Mouse (Mus musculus): ENCODE results near the gene Lix1. TPM values are rescaled to one million over a fixed set of nuclear protein-coding genes. Genes with fewer than 3 reads are reported as not detected.

Lix1 gene
- polyA plus RNA-seq, 2 experiments = 0.14 to 0.16 TPM

DNA sequence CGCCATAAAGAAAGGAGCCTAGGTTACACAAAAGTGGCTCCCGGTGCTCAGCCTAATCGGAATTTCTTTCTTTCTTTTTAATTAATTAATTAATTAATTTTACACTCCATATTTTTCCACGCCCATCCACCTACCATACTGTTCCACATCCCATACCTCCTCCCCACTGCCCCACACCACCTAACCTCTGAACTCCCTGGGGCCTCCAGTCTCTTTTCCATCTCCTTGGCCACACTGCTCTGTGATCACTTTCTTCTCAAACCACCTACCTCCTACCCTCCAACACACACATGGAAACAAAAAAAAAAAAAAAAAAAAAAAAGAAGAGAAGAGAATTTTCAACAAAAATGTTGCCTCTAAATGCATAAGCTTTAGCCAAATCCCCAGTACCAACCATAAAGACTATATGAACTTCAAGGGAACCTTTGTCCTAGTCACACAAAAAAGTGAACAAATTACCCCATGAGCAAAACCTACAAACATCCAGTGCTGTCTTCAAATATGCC is 22.9 kb downstream of the Lix1 start:
- no peak for TF ChIP-seq EP300 (IDR thresholded peaks at IDR 0.05; ENCODE audit: low read depth)
- TF ChIP-seq CTCF (IDR thresholded peaks at IDR 0.05; ENCODE audit: low read depth) = no peak
- Histone ChIP-seq H3K4me2 (ENCODE audit: low read depth) (no peak overlapping the region), H3K4me1 (replicated peaks; ENCODE audit: control insufficient read depth in 2 of 2, insufficient read depth in 2 of 2, low read length in 1 of 2) (no peaks in the 10 kb centered on the region), H3K9ac (replicated peaks) (no peak overlapping the region), H3K27me3 (ENCODE audit: control insufficient read depth, insufficient read depth, low read length) (no peaks in the 10 kb centered on the region), H3K27ac (no peak overlapping the region), H3K9me3 (ENCODE audit: control insufficient read depth, low read length) (no peaks in the 10 kb centered on the region), H3K36me3 (replicated peaks; ENCODE audit: control insufficient read depth, insufficient read depth, low read depth) (no peaks in the 10 kb centered on the region), H3K4me3 (ENCODE audit: insufficient read depth in 1 of 2, low read depth in 2 of 2, low read length in 2 of 2) (no peak overlapping the region)
- 56% methylated on average over 4 of the region's 4 CpGs for WGBS (ENCODE audit: insufficient replicate concordance)
- ATAC-seq (ENCODE audit: insufficient read depth) = no peak
- DNase-seq (ENCODE audit: low read depth in 3 of 3, low spot score in 3 of 3) = no peak

DNA sequence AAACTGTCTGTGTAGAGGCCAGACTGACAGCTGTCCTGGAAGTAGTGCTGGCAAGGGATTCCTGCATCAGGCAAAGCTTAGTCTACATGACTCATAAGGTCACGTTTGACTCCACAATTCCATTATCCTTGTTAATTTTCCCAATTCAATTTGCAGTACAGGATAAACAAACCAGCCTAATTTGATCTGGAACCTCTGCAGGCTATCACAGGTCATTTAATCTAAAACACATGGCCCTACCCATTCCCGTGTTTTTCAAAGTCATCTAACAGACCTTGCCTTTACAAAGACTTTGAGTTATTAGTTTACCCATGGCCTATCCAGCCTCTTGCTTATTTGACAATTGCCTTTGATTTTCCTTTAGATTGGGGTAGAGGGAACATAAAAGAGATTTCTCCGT is 23.4 kb downstream of the Lix1 start:
- H3K27me3 ChIP-seq (ENCODE audit: control insufficient read depth, insufficient read depth, low read length) = no peaks in the 10 kb centered on the region
- DNase-seq (ENCODE audit: low read depth in 3 of 3, low spot score in 3 of 3) = no peak
- H3K9me3 ChIP-seq (ENCODE audit: control insufficient read depth, low read length) = no peaks in the 10 kb centered on the region
- no peak overlapping the region for H3K4me2 ChIP-seq (ENCODE audit: low read depth)
- no peaks in the 10 kb centered on the region for H3K36me3 ChIP-seq (replicated peaks; ENCODE audit: control insufficient read depth, insufficient read depth, low read depth)
- WGBS (ENCODE audit: insufficient replicate concordance) = 44% methylated on average over 3 of the region's 3 CpGs
- no peaks in the 10 kb centered on the region for H3K4me1 ChIP-seq (replicated peaks; ENCODE audit: control insufficient read depth in 2 of 2, insufficient read depth in 2 of 2, low read length in 1 of 2)
- no peak overlapping the region for H3K27ac ChIP-seq
- H3K4me3 ChIP-seq (ENCODE audit: insufficient read depth in 1 of 2, low read depth in 2 of 2, low read length in 2 of 2) = no peak overlapping the region
- TF ChIP-seq EP300 (IDR thresholded peaks at IDR 0.05; ENCODE audit: low read depth) (no peak), CTCF (IDR thresholded peaks at IDR 0.05; ENCODE audit: low read depth) (no peak)
- no peak for ATAC-seq (ENCODE audit: insufficient read depth)
- H3K9ac ChIP-seq (replicated peaks) = no peak overlapping the region

DNA sequence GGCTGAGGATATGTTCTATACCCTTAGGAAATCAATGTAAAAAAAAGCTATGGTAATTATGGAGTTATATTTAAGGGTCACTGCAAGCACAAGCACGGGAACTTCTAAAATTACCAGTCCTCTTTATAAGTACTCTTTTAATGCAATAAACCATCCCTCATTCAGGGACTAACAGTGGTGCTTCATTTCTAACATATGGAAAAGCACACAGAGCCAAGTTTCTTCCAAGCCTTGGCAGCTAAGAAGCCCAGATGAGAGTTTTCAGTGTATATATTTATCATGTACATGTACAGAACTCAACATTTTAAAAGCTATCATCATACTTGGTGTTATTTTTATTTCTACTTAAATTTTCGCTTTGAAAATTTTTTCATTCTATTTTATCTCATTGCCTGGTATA is 26.4 kb downstream of the Lix1 start:
- no peak for TF ChIP-seq EP300 (IDR thresholded peaks at IDR 0.05; ENCODE audit: low read depth)
- TF ChIP-seq CTCF (IDR thresholded peaks at IDR 0.05; ENCODE audit: low read depth) = no peak
- ATAC-seq (ENCODE audit: insufficient read depth) (no peak), DNase-seq (ENCODE audit: low read depth in 3 of 3, low spot score in 3 of 3) (no peak)

DNA sequence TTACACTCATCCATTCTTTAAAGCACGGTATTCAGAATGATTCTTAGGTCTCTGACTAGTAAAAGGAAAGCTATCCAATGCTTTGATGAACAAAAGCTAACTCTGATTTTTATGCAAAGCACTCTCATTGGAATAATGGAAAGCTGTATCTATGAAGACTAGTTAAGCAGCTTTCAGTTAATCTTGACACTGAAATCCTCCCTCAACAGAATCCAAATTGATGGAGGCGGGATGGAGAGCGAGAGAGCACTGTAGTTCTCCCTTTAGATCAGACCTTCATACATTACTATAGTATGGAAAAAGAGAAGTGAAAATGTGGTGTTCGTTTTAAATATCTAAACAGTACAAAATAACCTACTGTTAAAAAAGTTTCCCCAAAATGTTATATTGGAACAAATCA is 31.2 kb downstream of the Lix1 start:
- no peaks in the 10 kb centered on the region for H3K9me3 ChIP-seq (ENCODE audit: control insufficient read depth, low read length)
- H3K27ac ChIP-seq = no peak overlapping the region
- no peak overlapping the region for H3K4me2 ChIP-seq (ENCODE audit: low read depth)
- H3K36me3 ChIP-seq (replicated peaks; ENCODE audit: control insufficient read depth, insufficient read depth, low read depth) = no peaks in the 10 kb centered on the region
- WGBS (ENCODE audit: insufficient replicate concordance) = 55% methylated on average over 4 of the region's 4 CpGs
- no peak for ATAC-seq (ENCODE audit: insufficient read depth)
- no peak overlapping the region for H3K4me3 ChIP-seq (ENCODE audit: insufficient read depth in 1 of 2, low read depth in 2 of 2, low read length in 2 of 2)
- H3K27me3 ChIP-seq (ENCODE audit: control insufficient read depth, insufficient read depth, low read length) = no peaks in the 10 kb centered on the region
- H3K9ac ChIP-seq (replicated peaks) = no peak overlapping the region
- TF ChIP-seq CTCF (IDR thresholded peaks at IDR 0.05; ENCODE audit: low read depth) (no peak), EP300 (IDR thresholded peaks at IDR 0.05; ENCODE audit: low read depth) (no peak)
- no peaks in the 10 kb centered on the region for H3K4me1 ChIP-seq (replicated peaks; ENCODE audit: control insufficient read depth in 2 of 2, insufficient read depth in 2 of 2, low read length in 1 of 2)
- DNase-seq (ENCODE audit: low read depth in 3 of 3, low spot score in 3 of 3) = no peak

More for the DNA sequence above, 26.4 kb downstream of the Lix1 start:
- H3K36me3 ChIP-seq (replicated peaks; ENCODE audit: control insufficient read depth, insufficient read depth, low read depth) = no peaks in the 10 kb centered on the region
- no peaks in the 10 kb centered on the region for H3K4me1 ChIP-seq (replicated peaks; ENCODE audit: control insufficient read depth in 2 of 2, insufficient read depth in 2 of 2, low read length in 1 of 2)
- H3K9me3 ChIP-seq (ENCODE audit: control insufficient read depth, low read length) = no peaks in the 10 kb centered on the region
- H3K27me3 ChIP-seq (ENCODE audit: control insufficient read depth, insufficient read depth, low read length) = no peaks in the 10 kb centered on the region
- H3K4me2 ChIP-seq (ENCODE audit: low read depth) = no peak overlapping the region
- no peak overlapping the region for H3K4me3 ChIP-seq (ENCODE audit: insufficient read depth in 1 of 2, low read depth in 2 of 2, low read length in 2 of 2)
- no peak overlapping the region for H3K9ac ChIP-seq (replicated peaks)
- H3K27ac ChIP-seq = no peak overlapping the region
- 49% methylated on average over 2 of the region's 2 CpGs for WGBS (ENCODE audit: insufficient replicate concordance)

DNA sequence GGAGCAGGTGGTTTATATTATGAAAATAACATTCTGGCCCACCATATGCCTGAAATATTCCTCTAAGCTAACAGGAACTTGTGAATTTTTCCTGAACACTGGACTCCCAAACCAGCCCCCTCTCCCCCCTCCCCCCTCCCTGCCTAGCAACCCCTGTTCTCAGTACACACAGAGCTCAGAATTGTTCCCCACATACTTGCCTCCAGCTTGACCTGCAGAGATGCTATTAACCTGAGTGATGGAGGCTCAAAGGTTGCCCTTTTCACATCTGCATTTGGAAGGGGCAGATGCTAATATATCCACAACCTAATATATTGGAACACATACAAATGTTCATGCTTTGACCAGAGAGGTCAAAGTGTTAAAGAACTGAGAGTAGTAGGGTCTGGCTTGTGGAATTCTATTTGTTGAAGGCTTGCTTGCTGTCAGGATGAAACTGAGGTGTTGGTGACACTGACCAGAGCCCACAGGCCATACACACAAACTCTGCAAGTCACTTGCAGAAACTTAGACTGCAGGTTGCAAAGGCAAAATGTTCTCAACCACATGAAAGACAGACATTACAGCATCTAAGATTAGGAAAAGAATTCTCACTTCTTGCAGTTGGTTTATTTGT is 36.2 kb downstream of the Lix1 start:
- no peaks in the 10 kb centered on the region for H3K9me3 ChIP-seq (ENCODE audit: control insufficient read depth, low read length)
- DNase-seq (ENCODE audit: low read depth in 3 of 3, low spot score in 3 of 3) (no peak), ATAC-seq (ENCODE audit: insufficient read depth) (no peak)
- no peaks in the 10 kb centered on the region for H3K4me1 ChIP-seq (replicated peaks; ENCODE audit: control insufficient read depth in 2 of 2, insufficient read depth in 2 of 2, low read length in 1 of 2)
- no peaks in the 10 kb centered on the region for H3K36me3 ChIP-seq (replicated peaks; ENCODE audit: control insufficient read depth, insufficient read depth, low read depth)
- H3K4me2 ChIP-seq (ENCODE audit: low read depth) = no peak overlapping the region
- H3K27ac ChIP-seq = no peak overlapping the region
- H3K9ac ChIP-seq (replicated peaks) = no peak overlapping the region
- no peak overlapping the region for H3K4me3 ChIP-seq (ENCODE audit: insufficient read depth in 1 of 2, low read depth in 2 of 2, low read length in 2 of 2)
- no peak for TF ChIP-seq EP300 (IDR thresholded peaks at IDR 0.05; ENCODE audit: low read depth)
- TF ChIP-seq CTCF (IDR thresholded peaks at IDR 0.05; ENCODE audit: low read depth) = no peak
- H3K27me3 ChIP-seq (ENCODE audit: control insufficient read depth, insufficient read depth, low read length) = no peaks in the 10 kb centered on the region

Data from liver, embryonic 14.5 days (tissue).